Mouse (Mus musculus): ENCODE results near the gene Tescl. TPM values are rescaled to one million over a fixed set of nuclear protein-coding genes. Genes with fewer than 3 reads are reported as not detected.

Gene Tescl
- polyA plus RNA-seq, 2 experiments: 0.13 TPM; not detected in 1

GRCm38 (mm10) chr7:24371809-24372145 is 38.0 kb upstream of the Tescl start:
- no peak for TF ChIP-seq POLR2A (IDR thresholded peaks at IDR 0.05; ENCODE audit: borderline replicate concordance, extremely low read depth, insufficient read depth, insufficient read length)
- H3K27ac ChIP-seq (replicated peaks; ENCODE audit: low read depth, low read length): no peak overlapping the region
- H3K4me2 ChIP-seq (replicated peaks; ENCODE audit: low read depth, low read length, severe bottlenecking): no peak overlapping the region
- H3K9me3 ChIP-seq (ENCODE audit: control insufficient read depth, low read length): no peaks in the 10 kb centered on the region
- no peaks in the 10 kb centered on the region for H3K36me3 ChIP-seq (ENCODE audit: control insufficient read depth, insufficient read depth, low read length)
- H3K9ac ChIP-seq (ENCODE audit: low read depth, low read length, severe bottlenecking): no peak overlapping the region
- no peaks in the 10 kb centered on the region for H3K27me3 ChIP-seq (ENCODE audit: control insufficient read depth, insufficient read depth, low read length)
- ATAC-seq (ENCODE audit: low FRiP score, low read depth) (no peak), DNase-seq (ENCODE audit: low spot score) (no peak)
- H3K4me1 ChIP-seq (ENCODE audit: control insufficient read depth, insufficient read depth, low read length): peaks cover 16% of the 10 kb centered on the region
- WGBS: 67% methylated on average over 3 of the region's 3 CpGs
- no peak overlapping the region for H3K4me3 ChIP-seq (replicated peaks; ENCODE audit: low read length)

- WGBS: 80% methylated on average over 7 of the region's 7 CpGs
- Histone ChIP-seq H3K36me3 (ENCODE audit: control insufficient read depth, insufficient read depth, low read length) (no peaks in the 10 kb centered on the region), H3K27me3 (ENCODE audit: control insufficient read depth, insufficient read depth, low read length) (no peaks in the 10 kb centered on the region), H3K9me3 (ENCODE audit: control insufficient read depth, low read length) (no peaks in the 10 kb centered on the region), H3K4me1 (ENCODE audit: control insufficient read depth, insufficient read depth, low read length) (peaks cover 16% of the 10 kb centered on the region), H3K9ac (ENCODE audit: low read depth, low read length, severe bottlenecking) (no peak overlapping the region), H3K4me2 (replicated peaks; ENCODE audit: low read depth, low read length, severe bottlenecking) (no peak overlapping the region), H3K4me3 (replicated peaks; ENCODE audit: low read length) (no peak overlapping the region), H3K27ac (replicated peaks; ENCODE audit: low read depth, low read length) (no peak overlapping the region)
- ATAC-seq (ENCODE audit: low FRiP score, low read depth) (no peak), DNase-seq (ENCODE audit: low spot score) (no peak)
- no peak for TF ChIP-seq POLR2A (IDR thresholded peaks at IDR 0.05; ENCODE audit: borderline replicate concordance, extremely low read depth, insufficient read depth, insufficient read length)
These were observed 37.5 kb upstream of the Tescl start for GRCm38 (mm10) chr7:24371012-24371808.

- H3K27me3 ChIP-seq (ENCODE audit: control insufficient read depth, insufficient read depth, low read length): no peaks in the 10 kb centered on the region
- ATAC-seq (ENCODE audit: low FRiP score, low read depth): no peak; the same call in 1 of the 2 replicates
- WGBS: 36% methylated on average over 23 of the region's 23 CpGs
- H3K9ac ChIP-seq (ENCODE audit: low read depth, low read length, severe bottlenecking): peak within 1 kb of the TSS; percentile 34; the same call in 1 of the 2 replicates
- no peaks in the 10 kb centered on the region for H3K36me3 ChIP-seq (ENCODE audit: control insufficient read depth, insufficient read depth, low read length)
- H3K4me3 ChIP-seq (replicated peaks; ENCODE audit: low read length): no peak within 1 kb of the TSS
- peaks cover 16% of the 10 kb centered on the region for H3K4me1 ChIP-seq (ENCODE audit: control insufficient read depth, insufficient read depth, low read length)
- DNase-seq (ENCODE audit: low spot score): no peak
- H3K9me3 ChIP-seq (ENCODE audit: control insufficient read depth, low read length): no peaks in the 10 kb centered on the region
- no peak for TF ChIP-seq POLR2A (IDR thresholded peaks at IDR 0.05; ENCODE audit: borderline replicate concordance, extremely low read depth, insufficient read depth, insufficient read length)
- H3K27ac ChIP-seq (replicated peaks; ENCODE audit: low read depth, low read length): no peak within 1 kb of the TSS
- H3K4me2 ChIP-seq (replicated peaks; ENCODE audit: low read depth, low read length, severe bottlenecking): no peak within 1 kb of the TSS
These were observed 36.2 kb upstream of the Tescl start, which contains the start of gene Kcnn4 for GRCm38 (mm10) chr7:24369731-24370541. Gene Kcnn4 (plus strand): TSS chr7:24370263.

GRCm38 (mm10) chr7:24368946-24369345 is 35.2 kb upstream of the Tescl start:
- Histone ChIP-seq H3K36me3 (ENCODE audit: control insufficient read depth, insufficient read depth, low read length) (no peaks in the 10 kb centered on the region), H3K4me3 (replicated peaks; ENCODE audit: low read length) (no peak overlapping the region), H3K9me3 (ENCODE audit: control insufficient read depth, low read length) (no peaks in the 10 kb centered on the region), H3K27me3 (ENCODE audit: control insufficient read depth, insufficient read depth, low read length) (no peaks in the 10 kb centered on the region), H3K27ac (replicated peaks; ENCODE audit: low read depth, low read length) (no peak overlapping the region), H3K9ac (ENCODE audit: low read depth, low read length, severe bottlenecking) (no peak overlapping the region), H3K4me1 (ENCODE audit: control insufficient read depth, insufficient read depth, low read length) (peaks cover 14% of the 10 kb centered on the region), H3K4me2 (replicated peaks; ENCODE audit: low read depth, low read length, severe bottlenecking) (no peak overlapping the region)
- ATAC-seq (ENCODE audit: low FRiP score, low read depth) (no peak), DNase-seq (ENCODE audit: low spot score) (no peak)
- WGBS: 84% methylated on average over 7 of the region's 7 CpGs
- no peak for TF ChIP-seq POLR2A (IDR thresholded peaks at IDR 0.05; ENCODE audit: borderline replicate concordance, extremely low read depth, insufficient read depth, insufficient read length)

- H3K27me3 ChIP-seq (ENCODE audit: control insufficient read depth, insufficient read depth, low read length): no peaks in the 10 kb centered on the region
- 59% methylated on average over 4 of the region's 4 CpGs for WGBS
- DNase-seq (ENCODE audit: low spot score) (no peak), ATAC-seq (ENCODE audit: low FRiP score, low read depth) (no peak)
- H3K9me3 ChIP-seq (ENCODE audit: control insufficient read depth, low read length): no peaks in the 10 kb centered on the region
- no peaks in the 10 kb centered on the region for H3K36me3 ChIP-seq (ENCODE audit: control insufficient read depth, insufficient read depth, low read length)
- H3K4me3 ChIP-seq (replicated peaks; ENCODE audit: low read length): no peak overlapping the region
- H3K4me2 ChIP-seq (replicated peaks; ENCODE audit: low read depth, low read length, severe bottlenecking): no peak overlapping the region
- no peak overlapping the region for H3K9ac ChIP-seq (ENCODE audit: low read depth, low read length, severe bottlenecking)
- TF ChIP-seq POLR2A (IDR thresholded peaks at IDR 0.05; ENCODE audit: borderline replicate concordance, extremely low read depth, insufficient read depth, insufficient read length): no peak
- no peak overlapping the region for H3K27ac ChIP-seq (replicated peaks; ENCODE audit: low read depth, low read length)
- peaks cover 7% of the 10 kb centered on the region for H3K4me1 ChIP-seq (ENCODE audit: control insufficient read depth, insufficient read depth, low read length)
These were observed 34.5 kb upstream of the Tescl start for GRCm38 (mm10) chr7:24368226-24368625.

Measured in limb, embryonic 14.5 days (tissue).